Mouse (Mus musculus) retina, postnatal 7 days (tissue): ENCODE data around the gene Ermap.

Source experiments
- DNase-seq: peaks from one replicate; pipeline ENCODE4 v3.0.0-alpha.2; 2012; ENCODE audit warnings: low read depth, low spot score

Ermap gene

GRCm38 (mm10) chr4:119188060-119188785, 1.6 kb downstream of the Ermap start:
- DNase-seq = no peak

- no peak for DNase-seq
Measured at GRCm38 (mm10) chr4:119185771-119186170, 4.0 kb downstream of the Ermap start.

GRCm38 (mm10) chr4:119183525-119183924, 6.3 kb downstream of the Ermap start:
- no peak for DNase-seq

- DNase-seq = no peak
Measured at GRCm38 (mm10) chr4:119181456-119181855, 8.4 kb downstream of the Ermap start.

GRCm38 (mm10) chr4:119180133-119180707, 9.6 kb downstream of the Ermap start:
- no peak for DNase-seq

- no peak for DNase-seq
Measured at GRCm38 (mm10) chr4:119178331-119178730, 11.5 kb downstream of the Ermap start.

GRCm38 (mm10) chr4:119177702-119178101, 12.1 kb downstream of the Ermap start:
- DNase-seq = no peak

GRCm38 (mm10) chr4:119173851-119174453, 15.9 kb downstream of the Ermap start, which contains the start of gene Zfp691:
TSS of gene Zfp691 (minus strand) at chr4:119174195.
- peak; percentile 91 for DNase-seq

- DNase-seq = no peak
Measured at GRCm38 (mm10) chr4:119172919-119173650, 16.7 kb downstream of the Ermap start.

- peak; percentile 83 for DNase-seq
Measured at GRCm38 (mm10) chr4:119167663-119168062, 22.1 kb downstream of the Ermap start.

GRCm38 (mm10) chr4:119167068-119167467, 22.7 kb downstream of the Ermap start:
- no peak for DNase-seq

- no peak for DNase-seq
Measured at GRCm38 (mm10) chr4:119165916-119166315, 23.9 kb downstream of the Ermap start.

- no peak for DNase-seq
Measured at GRCm38 (mm10) chr4:119162990-119163389, 26.8 kb downstream of the Ermap start.

GRCm38 (mm10) chr4:119161358-119161757, 28.5 kb downstream of the Ermap start:
- no peak for DNase-seq

- DNase-seq = no peak
Measured at GRCm38 (mm10) chr4:119157891-119158290, 31.9 kb downstream of the Ermap start.

GRCm38 (mm10) chr4:119157186-119157585, 32.6 kb downstream of the Ermap start:
- no peak for DNase-seq

- no peak for DNase-seq
Measured at GRCm38 (mm10) chr4:119148741-119149140, 41.1 kb downstream of the Ermap start.

- DNase-seq = no peak
Measured at GRCm38 (mm10) chr4:119147347-119147746, 42.5 kb downstream of the Ermap start.

GRCm38 (mm10) chr4:119146816-119147215, 43.0 kb downstream of the Ermap start:
- DNase-seq = no peak

- DNase-seq = no peak
Measured at GRCm38 (mm10) chr4:119142230-119142871, 47.5 kb downstream of the Ermap start.

- DNase-seq = no peak
Measured at GRCm38 (mm10) chr4:119141191-119141590, 48.6 kb downstream of the Ermap start.

GRCm38 (mm10) chr4:119140126-119140525, 49.7 kb downstream of the Ermap start:
- no peak for DNase-seq
